Mouse (Mus musculus) c-Kit-negative CD71-positive TER-119-positive erythroid progenitor cells, embryonic 14.5 days (primary cell): ENCODE data around the gene Map1s.

ENCODE experiments used
- DNase-seq: peaks from one replicate; pipeline ENCODE4 v3.0.0-alpha.2; 2013; ENCODE audit warnings: low read depth, low spot score

Gene Map1s

DNA sequence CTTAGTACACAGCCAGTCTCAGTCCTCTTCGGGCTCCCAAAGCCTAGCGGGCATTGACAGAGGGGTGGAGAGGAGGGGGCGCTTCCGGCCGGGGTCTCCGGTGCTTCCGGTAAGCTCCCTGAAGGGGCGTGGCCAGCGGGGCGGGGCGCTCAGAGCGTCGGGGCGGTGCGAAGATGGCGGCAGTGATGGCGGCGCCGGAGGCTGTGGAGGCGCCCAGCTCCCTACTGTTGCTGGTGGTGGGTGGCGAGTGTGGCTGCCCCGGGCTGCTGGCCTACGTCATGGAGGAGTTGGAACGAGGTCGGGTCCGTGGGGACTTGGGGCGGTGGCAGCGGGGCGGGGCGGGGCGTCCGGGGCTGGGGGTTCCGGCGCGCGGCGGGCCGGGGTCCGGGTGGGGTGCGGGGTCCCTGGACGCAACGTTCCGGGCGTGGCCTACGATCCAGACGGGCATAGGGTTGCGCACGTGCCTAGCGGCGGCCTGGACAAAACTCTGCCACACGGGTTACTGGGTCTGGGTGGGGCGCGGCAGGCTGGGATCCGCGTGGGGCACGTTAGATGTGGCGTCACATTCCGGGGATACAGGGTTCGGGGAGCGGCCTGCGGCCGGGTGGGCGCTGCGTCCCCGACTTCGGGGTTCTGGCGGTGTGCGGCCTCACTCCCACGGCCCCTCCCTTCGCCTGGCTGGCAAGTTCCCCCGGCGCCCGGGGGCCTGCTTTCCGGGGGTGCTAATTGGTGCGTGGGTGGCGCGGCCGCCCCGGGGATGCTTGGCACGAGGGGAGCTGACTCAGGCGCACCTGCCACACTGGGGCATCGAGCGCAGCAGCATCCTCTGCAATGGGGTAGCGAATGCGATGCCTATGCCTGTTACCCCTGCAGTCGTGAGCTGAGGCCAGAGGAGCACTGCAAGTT, at the start of gene Map1s:
Gene Map1s, plus strand, starts transcription at position 102 of the 906 bp plus-strand sequence.
- DNase-seq, result peak; percentile 57

DNA sequence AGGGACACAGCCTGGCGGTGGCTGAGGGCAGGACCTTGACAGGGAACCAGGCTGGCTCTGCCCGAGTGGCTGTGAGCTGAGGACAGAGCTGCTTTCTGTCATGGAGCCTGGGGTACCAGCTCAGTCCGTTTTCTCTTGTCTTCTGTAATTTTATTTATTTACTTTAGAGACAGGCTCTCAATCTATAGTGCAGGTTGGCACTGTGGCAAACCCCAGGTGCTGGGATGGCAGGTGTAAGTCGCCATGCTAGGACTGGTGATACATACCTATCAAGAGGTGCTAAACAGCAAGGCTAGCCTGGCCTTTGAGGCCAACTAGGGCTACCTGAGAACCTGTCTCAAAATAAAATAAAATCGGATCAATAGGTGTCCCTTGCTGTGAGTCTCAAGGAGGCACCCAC, 49.7 kb upstream of the Map1s start:
- no peak for DNase-seq

DNA sequence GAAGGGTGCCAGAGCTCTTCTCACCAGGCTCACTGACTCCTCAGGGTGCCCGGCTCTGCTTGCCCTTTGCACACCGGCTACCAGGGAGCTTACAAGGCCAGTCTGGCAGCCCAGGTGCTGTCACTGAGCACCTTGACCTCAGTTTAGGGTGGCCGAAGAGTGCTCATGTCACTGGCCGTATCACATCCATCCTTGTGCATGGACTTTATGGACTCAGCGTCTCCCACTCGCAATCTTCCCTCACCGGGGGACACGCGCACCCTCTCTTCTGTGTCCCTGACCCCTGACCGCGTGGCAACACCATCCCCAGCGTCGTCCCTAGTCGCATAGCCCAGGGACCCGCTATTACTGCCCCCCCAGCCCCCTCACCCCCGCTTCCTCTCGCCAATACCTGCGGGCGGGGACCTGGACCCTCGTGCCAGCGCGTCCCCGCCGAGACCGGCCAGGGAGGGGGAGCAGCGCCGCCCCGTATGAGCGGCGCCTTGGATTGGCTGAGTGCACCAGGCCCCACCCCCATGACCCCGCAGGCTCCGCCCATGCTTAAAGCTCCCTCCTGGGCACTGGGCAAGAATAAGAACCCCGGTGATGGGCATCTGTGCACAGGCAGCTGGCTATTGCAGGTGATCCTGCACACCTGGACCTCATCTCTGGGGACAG, 49.1 kb upstream of the Map1s start:
- no peak for DNase-seq

DNA sequence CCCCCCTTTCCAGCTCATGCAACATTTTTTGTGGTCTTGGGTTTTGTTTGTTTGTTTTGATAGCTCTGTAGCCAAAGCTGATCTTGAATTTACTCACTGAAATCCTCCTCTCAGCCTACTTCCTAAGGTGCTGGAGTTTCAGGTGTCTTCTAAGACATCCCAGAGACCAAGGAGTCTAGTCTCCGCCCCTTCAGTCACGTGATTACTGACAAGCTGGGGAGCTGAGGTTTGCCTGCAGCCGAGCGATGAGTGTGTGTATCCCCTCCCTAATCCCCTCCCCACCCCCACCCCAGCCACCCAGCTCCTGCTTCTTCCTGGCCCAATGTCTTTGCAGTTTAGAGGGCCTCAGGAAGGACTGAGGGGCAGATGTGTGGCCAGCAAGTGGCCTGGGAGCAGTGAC, 48.2 kb upstream of the Map1s start:
- DNase-seq, result no peak

DNA sequence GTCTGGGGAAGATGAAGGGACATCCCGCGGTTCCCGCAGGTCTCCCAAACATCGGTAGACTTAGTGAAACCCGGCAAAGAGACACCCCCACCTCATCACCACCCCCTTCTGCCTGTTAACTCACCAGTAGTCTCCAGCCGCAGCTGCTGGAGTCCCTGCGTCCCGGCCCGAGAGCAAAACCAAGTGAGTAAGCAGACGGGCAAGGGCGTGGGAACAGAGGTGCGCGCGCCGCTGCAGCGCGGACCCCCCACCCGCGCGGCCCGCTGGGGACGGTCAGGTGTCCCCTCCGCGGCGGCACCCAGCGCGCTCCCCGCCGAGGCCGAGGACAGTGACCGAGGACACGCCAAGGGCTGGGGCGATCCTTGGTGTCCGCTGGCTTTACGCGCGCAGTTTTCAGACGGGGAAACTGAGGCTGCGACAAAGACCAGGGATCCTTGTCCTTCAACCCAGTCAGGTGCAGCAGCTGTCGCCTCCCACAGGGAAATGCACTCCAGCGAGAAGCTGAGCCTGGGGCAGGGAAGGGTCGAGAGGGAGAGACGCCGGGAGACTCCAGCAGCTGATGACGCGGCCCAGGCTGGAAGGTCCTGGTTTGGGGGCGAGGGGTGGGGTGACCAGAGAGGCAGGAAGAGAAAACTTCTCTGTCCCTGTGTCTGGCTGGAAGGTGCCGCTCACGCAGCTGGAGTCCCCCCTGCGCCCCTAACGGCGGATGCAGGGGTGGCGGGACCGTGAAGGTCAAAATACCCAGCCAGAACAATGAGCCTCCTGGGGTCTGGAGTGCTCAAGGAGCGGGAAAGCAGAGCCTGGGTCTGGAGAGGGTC, 42.7 kb upstream of the Map1s start, which contains the start of gene Kcnn1:
Gene Kcnn1, minus strand, starts transcription at position 435 of the 818 bp plus-strand sequence.
- no peak for DNase-seq

GRCm38 (mm10) chr8:70863956-70864711, 41.6 kb upstream of the Map1s start:
- DNase-seq, result no peak

- DNase-seq, result no peak
Measured at GRCm38 (mm10) chr8:70864712-70865221, 41.0 kb upstream of the Map1s start.

DNA sequence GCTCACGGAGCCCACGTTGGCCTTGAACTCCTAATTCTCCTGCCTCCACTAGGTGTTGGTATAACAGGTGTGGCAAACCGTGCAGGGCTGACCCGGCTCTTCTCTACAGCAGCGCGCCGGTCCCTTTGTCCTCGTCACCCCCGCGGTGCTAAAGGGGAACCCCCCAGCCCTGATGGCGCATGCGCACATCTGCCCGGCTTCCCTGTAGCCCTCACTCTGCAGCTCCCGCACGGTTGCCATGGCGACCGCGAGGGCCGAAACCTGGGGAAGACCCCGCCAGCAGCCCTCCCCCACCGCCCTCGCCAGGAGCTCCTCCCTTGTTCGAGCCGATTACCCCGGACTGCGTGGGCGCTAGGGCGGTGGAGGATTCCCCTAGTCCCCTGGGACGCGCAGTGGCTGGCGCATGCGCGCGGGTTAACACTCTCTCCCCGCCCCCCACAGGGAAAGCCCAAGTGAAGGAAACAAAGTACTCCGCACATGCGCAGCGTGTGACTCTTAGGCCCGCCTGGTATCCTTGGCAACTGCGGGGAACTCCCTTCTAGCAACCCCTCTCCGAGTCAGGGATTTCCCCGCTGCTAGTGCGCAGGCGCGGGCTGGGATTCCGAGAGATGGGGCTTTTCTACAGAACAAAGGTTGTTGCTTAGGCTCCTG, 40.3 kb upstream of the Map1s start:
- DNase-seq, result peak; percentile 98

- no peak for DNase-seq
Measured at GRCm38 (mm10) chr8:70866001-70866520, 39.7 kb upstream of the Map1s start.

GRCm38 (mm10) chr8:70866566-70866965, 39.2 kb upstream of the Map1s start:
- no peak for DNase-seq

DNA sequence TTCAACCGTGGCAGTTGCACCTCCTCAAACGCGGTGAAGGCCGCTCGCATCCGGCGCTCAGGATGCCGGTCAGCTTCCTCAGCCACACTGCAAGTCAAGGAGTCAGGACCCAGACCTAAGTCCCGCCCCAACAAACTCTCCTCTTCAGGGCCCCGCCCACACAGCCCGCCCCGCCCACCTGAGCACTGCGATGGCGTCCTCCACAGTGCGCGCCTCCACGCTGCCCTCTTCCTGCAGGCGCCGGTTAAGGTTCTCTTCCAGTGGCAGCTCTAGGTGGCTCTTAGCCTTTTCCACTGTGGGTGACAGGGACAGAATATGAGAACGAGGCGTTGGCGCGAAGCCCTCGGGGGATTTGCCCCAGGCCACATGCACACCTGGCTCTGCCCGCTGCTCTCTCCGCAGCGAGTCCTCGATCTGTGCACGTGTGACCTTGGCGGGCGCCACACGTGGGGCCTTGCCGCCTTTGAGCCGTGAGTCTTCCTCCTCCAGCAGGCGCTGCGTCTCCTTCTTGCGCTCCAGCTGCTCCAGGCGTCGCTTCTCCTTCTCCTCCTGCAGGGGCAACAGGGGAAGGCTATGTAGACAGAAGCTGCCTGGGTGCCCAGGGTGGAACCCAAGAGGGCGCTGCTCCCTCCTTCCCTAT, 37.1 kb upstream of the Map1s start:
- peak; percentile 63 for DNase-seq

DNA sequence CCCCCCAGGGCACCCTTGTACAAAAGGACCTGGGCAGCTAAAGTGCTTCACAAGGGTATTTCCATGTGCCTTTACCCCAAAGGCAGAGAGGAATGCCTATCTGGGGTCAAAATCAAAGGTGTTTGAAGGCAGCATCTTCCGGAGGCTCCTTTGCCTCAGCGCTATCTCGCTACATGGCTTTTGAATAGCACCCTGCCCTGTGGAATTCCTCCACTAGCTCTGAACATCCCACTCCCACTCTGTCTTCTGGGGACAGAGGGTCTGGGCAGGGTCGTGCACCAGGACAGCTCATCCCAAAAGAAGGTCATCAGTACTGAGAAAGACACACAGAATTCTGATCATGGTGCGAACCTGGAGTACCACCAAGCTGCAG, 36.5 kb upstream of the Map1s start:
- DNase-seq, result no peak

- peak; percentile 48 for DNase-seq
Measured at GRCm38 (mm10) chr8:70869601-70870041, 36.1 kb upstream of the Map1s start.

DNA sequence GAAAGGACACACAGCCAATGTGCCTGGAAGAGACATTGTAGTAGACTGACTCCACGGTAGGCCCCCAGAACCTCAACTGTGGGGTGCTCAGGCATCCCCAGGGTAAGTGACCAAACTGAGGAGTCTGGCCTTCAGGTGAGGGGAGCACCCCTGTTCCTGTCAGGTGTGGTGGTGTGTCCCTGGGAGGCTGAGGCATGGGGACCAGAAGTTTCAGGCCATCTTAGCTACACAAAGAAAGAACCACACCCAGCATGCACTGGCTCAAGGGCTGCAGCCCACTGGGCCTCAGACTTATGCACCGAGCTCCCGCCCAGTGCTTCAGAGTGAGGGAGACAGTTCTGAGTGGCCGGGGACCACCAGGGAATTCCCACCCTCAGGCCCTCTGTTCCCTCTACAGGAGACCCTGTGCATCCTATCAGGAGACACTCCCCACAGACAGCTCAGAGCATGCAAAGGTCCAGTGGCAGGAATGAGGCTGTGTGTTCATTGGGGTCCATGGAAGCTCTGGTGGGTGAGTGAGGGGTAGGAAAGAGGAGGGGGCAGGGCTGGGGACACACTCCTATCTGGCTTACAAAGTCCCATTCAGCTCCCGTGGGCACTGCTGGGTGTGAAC, 34.4 kb upstream of the Map1s start:
- no peak for DNase-seq

- DNase-seq, result no peak
Measured at GRCm38 (mm10) chr8:70872643-70873363, 32.9 kb upstream of the Map1s start.

GRCm38 (mm10) chr8:70873364-70873985, 32.3 kb upstream of the Map1s start, which contains the start of gene Ccdc124:
Ccdc124 (minus strand) TSS chr8:70873935.
- DNase-seq, result peak; percentile 93

DNA sequence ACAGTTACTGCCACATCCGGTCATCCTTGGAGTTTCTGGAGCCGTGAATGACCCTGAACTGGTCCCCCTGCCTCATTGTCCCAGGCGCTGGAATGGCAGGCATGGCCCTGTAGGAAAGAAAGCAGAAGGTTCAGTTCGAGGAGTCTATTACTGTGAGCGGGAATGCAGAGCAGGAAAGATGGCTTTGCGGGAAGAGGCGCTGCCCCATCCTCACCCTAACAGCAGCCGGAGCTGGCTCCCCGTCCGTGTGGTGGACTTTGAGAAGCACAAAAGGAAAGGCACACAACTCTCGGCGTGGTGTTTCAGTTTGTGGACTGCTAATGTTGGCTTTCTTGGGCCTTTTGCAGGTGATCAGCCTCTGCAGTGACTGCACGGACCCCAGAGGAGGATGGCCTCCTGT, 31.3 kb upstream of the Map1s start:
- DNase-seq, result no peak

DNA sequence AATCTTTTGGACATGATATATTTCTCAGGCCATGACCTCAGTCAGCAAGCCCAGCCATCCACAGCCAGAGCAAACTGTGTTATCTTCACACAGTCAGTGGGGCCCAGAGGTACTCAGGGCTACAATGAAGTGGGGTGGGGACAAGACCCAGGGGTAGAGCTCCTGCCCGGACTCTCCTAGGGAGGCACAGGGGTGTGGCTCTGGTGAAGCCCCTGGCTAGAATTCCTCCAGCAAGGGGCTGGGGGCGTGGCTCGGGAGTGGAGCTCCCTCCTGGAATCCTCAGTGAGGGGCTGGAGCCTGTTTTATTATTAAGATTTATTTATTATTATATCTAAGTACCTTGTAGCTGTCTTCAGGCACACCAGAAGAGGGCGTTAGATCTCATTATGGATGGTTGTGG, 29.4 kb upstream of the Map1s start:
- no peak for DNase-seq
